Mouse (Mus musculus) bone marrow macrophage, adult 2 months (primary cell): ENCODE results near the gene Ksr1. TPM values are rescaled to one million over a fixed set of nuclear protein-coding genes. Genes with fewer than 3 reads are reported as not detected.

Source experiments
- H3K27ac ChIP-seq: 2 replicates; pipeline ENCODE4 v1.5.1; 2012; ENCODE audit warnings: low read depth, low read length; ENCODE audit not compliant: insufficient read depth
- H3K4me1 ChIP-seq: 2 replicates; pipeline ENCODE4 v1.6.1; 2012; ENCODE audit warnings: low read length; ENCODE audit not compliant: control insufficient read depth, insufficient read depth
- H3K4me3 ChIP-seq: 2 replicates; pipeline ENCODE4 v1.5.1; 2012; ENCODE audit warnings: mild to moderate bottlenecking, low read length, moderate library complexity; ENCODE audit not compliant: insufficient read depth
- CTCF ChIP-seq: IDR thresholded peaks from 2 replicates; pipeline ENCODE4 v1.5.1; 2012; ENCODE audit warnings: low read depth, mild to moderate bottlenecking, low read length, moderate library complexity
- POLR2A ChIP-seq: IDR thresholded peaks from 2 replicates; pipeline ENCODE4 v1.6.1; 2012; ENCODE audit warnings: mild to moderate bottlenecking, low read depth, low read length, borderline replicate concordance
- polyA plus RNA-seq: library from polyadenylated mRNA; stranded (reverse); fragments of >200 nt; gene quantifications from 2 replicates; pipeline ENCODE4 v1.2.4, GENCODE M21; 2012; ENCODE audit not compliant: missing spikeins, insufficient read depth, insufficient read length

Ksr1 gene
- polyA plus RNA-seq, 1 experiment, result 6.0 TPM

GRCm38 (mm10) chr11:78971746-78972145, 174.5 kb downstream of the Ksr1 start:
- Histone ChIP-seq H3K4me1 (peaks cover 3% of the 10 kb centered on the region; the same call in 1 of the 2 replicates), H3K4me3 (no peak overlapping the region), H3K27ac (no peak overlapping the region)
- TF ChIP-seq POLR2A, result no peak
- TF ChIP-seq CTCF, result no peak

DNA sequence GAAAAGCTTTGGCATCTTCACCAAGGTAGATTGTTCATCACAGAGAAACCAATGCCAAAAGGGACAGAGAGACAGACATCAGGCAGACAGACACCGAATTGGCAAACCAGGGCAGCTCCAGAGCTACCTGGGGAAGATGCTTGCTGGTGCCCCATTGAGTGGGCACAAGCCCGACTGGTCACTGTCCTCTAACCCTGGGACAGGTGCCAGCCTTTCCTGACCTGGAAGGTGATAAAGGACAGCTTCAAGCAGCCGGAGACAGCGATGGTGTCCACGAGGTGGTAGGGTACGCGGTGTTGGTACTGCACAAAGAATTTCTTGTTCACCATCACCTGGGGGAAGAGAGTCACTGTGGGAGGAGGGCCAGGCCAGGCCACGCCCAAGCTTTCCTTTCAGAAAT, 175.1 kb downstream of the Ksr1 start:
- TF ChIP-seq CTCF (no peak), POLR2A (no peak)
- H3K4me3 ChIP-seq, result no peak overlapping the region
- H3K27ac ChIP-seq, result no peak overlapping the region
- peaks cover 3% of the 10 kb centered on the region; the same call in 1 of the 2 replicates for H3K4me1 ChIP-seq

- TF ChIP-seq POLR2A, result no peak
- no peak for TF ChIP-seq CTCF
- H3K4me1 ChIP-seq, result no peaks in the 10 kb centered on the region
- H3K27ac ChIP-seq, result no peak overlapping the region
- no peak overlapping the region for H3K4me3 ChIP-seq
These were observed 178.1 kb downstream of the Ksr1 start for GRCm38 (mm10) chr11:78968121-78968520.

GRCm38 (mm10) chr11:78967371-78967770, 178.8 kb downstream of the Ksr1 start:
- Histone ChIP-seq H3K4me3 (no peak overlapping the region), H3K27ac (no peak overlapping the region), H3K4me1 (no peaks in the 10 kb centered on the region)
- peak; percentile 26; the same call in 1 of the 2 replicates for TF ChIP-seq CTCF
- no peak for TF ChIP-seq POLR2A

Other genes with a start within 250 kb of the Ksr1 start
- not detected in 2 replicates for gene Nos2, start 225.6 kb downstream of the Ksr1 start, polyA plus RNA-seq
- gene Lgals9, start 161.5 kb downstream of the Ksr1 start, polyA plus RNA-seq, result 114 and 145 TPM in 2 replicates
- gene Wsb1, start 108.3 kb upstream of the Ksr1 start, polyA plus RNA-seq, result 181 and 218 TPM in 2 replicates
- gene Gm9964, start 150.5 kb upstream of the Ksr1 start, polyA plus RNA-seq, result not detected in 2 replicates
- 19.7 and 19.9 TPM in 2 replicates for gene Nf1, start 193.3 kb upstream of the Ksr1 start, polyA plus RNA-seq